Mouse (Mus musculus) bone marrow, adult 2 months (tissue): ENCODE results near the gene Adgrg3.

Source experiments
- CTCF ChIP-seq: fragments of 200-500 bp; IDR thresholded peaks from 2 replicates; pipeline ENCODE4 v1.5.1; 2011; ENCODE audit warnings: low read length, control low read depth; ENCODE audit not compliant: control insufficient read depth, insufficient read depth
- POLR2A ChIP-seq: fragments of 200-500 bp; IDR thresholded peaks from 2 replicates; pipeline ENCODE4 v1.6.1; 2011; ENCODE audit warnings: low read depth, mild to moderate bottlenecking, control low read depth, low read length, borderline replicate concordance; ENCODE audit not compliant: control insufficient read depth

- no peak for TF ChIP-seq CTCF
- no peak for TF ChIP-seq POLR2A
Observed at GRCm38 (mm10) chr8:95059812-95060533, 42.5 kb downstream of the Adgrg3 start.
